Mouse (Mus musculus) v-Abl transformed pro-B cells (cell line): ENCODE measurements around the gene Polr3g.
"Not testable (repeated sequence)": the region's sequence is repeated elsewhere in the genome, so short reads cannot be mapped to it uniquely, and the experiment has no call there.

Source experiments
- in situ Hi-C, 2 experiments: fragments of 400-800 bp; cut with MboI; formaldehyde crosslinking; loops; one replicate each; pipeline ENCODE4 v1.15.1; 2025; ENCODE audit not compliant: unreplicated experiment in 2 of 2

Gene Polr3g

GRCm38 (mm10) chr13:81641289-81642045, 69.3 kb downstream of the Polr3g start:
- in situ Hi-C loops = loop anchor here (5.0 to 10.0 kb wide), 4 partner anchors 116 to 767 kb away; no protein-coding TSS in a partner anchor

DNA sequence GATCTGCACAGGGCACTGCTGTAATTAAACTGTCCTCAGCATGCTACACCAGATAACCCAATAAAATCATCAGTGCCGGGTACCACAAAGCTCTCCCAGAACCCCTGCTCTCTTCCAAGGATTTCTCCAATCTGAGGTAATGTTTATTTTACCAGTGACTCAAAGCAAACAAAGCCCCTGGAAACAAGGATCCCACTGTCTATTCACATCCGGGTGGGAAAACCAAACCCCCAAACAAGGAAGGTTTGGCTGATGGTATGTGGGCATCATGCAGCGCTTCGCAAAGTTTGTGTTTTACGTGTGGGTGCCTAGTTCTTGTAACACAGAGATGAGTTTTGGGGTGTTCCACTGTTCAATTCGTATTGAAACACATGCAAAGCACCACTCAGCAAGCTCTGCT, 69.9 kb downstream of the Polr3g start:
- in situ Hi-C loops = loop anchor here (5.0 to 10.0 kb wide), 4 partner anchors 116 to 766 kb away; no protein-coding TSS in a partner anchor

GRCm38 (mm10) chr13:81639624-81640023, 71.2 kb downstream of the Polr3g start:
- in situ Hi-C loops = loop anchor here (5.0 to 10.0 kb wide), 4 partner anchors 118 to 765 kb away; no protein-coding TSS in a partner anchor

GRCm38 (mm10) chr13:81632720-81633415, 77.9 kb downstream of the Polr3g start, which contains the start of gene Adgrv1:
Gene Adgrv1, minus strand, starts transcription at chr13:81633154.
- in situ Hi-C loops = no loop called here

DNA sequence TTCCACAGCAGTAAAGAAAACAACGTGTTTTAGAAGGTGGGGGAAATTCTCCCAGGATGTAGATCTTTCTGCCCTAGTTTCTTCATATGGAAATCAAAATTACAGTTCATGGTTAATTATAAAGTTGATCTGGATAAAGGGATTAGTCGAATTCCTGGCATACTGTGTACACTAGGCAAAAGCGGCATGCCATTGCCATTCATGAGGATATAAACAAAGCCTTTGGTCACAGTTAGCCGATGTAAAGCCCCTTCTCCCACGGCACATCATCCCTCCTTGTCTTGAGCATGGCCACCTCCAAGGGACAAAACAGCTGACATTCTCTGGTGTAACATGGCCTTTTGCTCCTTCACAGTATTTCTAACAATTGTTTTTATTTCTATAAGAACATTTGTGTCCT, 80.2 kb downstream of the Polr3g start:
- in situ Hi-C loops = no loop called here

GRCm38 (mm10) chr13:81629395-81629794, 81.4 kb downstream of the Polr3g start:
- in situ Hi-C loops = no loop called here

DNA sequence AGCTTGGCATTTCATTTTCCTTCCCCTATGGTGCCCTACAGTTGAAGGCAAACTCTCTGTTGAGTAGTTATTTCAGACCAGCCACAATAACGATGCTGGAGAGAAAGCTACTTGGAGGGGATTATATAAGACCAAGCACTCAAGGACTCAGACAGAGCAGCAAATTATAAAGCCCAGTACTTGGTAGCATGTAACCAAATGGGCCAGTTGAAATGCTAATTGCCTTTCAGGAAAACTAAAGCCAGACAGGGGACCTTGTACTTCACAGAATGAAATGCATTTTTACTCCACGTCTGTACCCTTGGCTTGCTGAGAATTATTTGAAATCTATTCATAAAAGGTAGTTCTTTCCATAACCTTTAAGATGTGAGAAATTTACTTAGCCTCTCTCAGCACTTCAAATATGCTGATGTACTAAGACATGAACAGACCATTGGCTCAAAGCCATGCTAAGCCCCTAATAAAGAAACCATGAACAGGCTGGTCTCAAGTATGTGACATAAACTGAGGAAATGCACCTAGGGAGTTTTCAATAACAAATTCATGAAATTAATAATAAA, 82.1 kb downstream of the Polr3g start:
- in situ Hi-C loops = no loop called here

DNA sequence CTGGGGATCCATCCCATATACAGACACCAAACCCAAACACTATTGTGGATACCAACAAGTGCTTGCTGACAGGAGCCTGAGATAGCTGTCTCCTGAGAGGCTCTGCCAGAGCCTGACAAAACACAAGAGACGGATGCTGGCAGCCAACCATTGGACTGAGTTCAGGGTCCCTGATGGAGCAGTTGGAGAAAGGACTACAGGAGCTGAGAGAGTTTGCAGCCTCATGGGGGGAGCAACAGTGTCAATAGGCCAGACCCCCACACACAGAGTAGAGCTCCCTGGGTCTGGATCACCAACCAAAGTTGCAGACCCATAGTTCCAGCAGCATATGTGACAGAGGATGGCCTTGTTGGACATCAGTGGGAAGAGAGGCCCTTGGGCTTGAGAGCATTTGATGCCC, 83.0 kb downstream of the Polr3g start:
- in situ Hi-C loops = not testable (repeated sequence)
